Mouse (Mus musculus): ENCODE measurements around the gene Nfatc2ip. TPM values are rescaled to one million over a fixed set of nuclear protein-coding genes. Genes with fewer than 3 reads are reported as not detected.

Gene Nfatc2ip
- polyA plus RNA-seq, 1 experiment: 6.4 TPM

- WGBS: 1% methylated on average over 27 of the region's 27 CpGs
- peak overlapping the region; percentile 37; the same call in 1 of the 2 replicates for H3K27ac ChIP-seq (ENCODE audit: insufficient read depth, low read length)
- H3K27me3 ChIP-seq (ENCODE audit: control insufficient read depth, insufficient read depth, low read length): no peaks in the 10 kb centered on the region
- H3K4me3 ChIP-seq (replicated peaks; ENCODE audit: insufficient read depth, low read depth, low read length): peak overlapping the region; percentile 98
- TF ChIP-seq CTCF (IDR thresholded peaks at IDR 0.05; ENCODE audit: borderline replicate concordance, insufficient read depth, low read depth, low read length): no peak
- TF ChIP-seq POLR2A (IDR thresholded peaks at IDR 0.05; ENCODE audit: borderline replicate concordance, insufficient read depth, low read length): no peak
- H3K4me1 ChIP-seq (ENCODE audit: control insufficient read depth, insufficient read depth, low read length): peaks cover 4% of the 10 kb centered on the region; the same call in 1 of the 2 replicates
- DNase-seq: no peak
Measured at GRCm38 (mm10) chr7:126376903-126377277, 19.6 kb downstream of the Nfatc2ip start.

- H3K4me1 ChIP-seq (ENCODE audit: control insufficient read depth, insufficient read depth, low read length): peaks cover 4% of the 10 kb centered on the region; the same call in 1 of the 2 replicates
Measured at GRCm38 (mm10) chr7:126375012-126375411, 21.5 kb downstream of the Nfatc2ip start.

GRCm38 (mm10) chr7:126374526-126374925 is 22.0 kb downstream of the Nfatc2ip start:
- H3K27me3 ChIP-seq (ENCODE audit: control insufficient read depth, insufficient read depth, low read length): no peaks in the 10 kb centered on the region
- no peak overlapping the region for H3K4me3 ChIP-seq (replicated peaks; ENCODE audit: insufficient read depth, low read depth, low read length)
- TF ChIP-seq CTCF (IDR thresholded peaks at IDR 0.05; ENCODE audit: borderline replicate concordance, insufficient read depth, low read depth, low read length): no peak
- peaks cover 4% of the 10 kb centered on the region; the same call in 1 of the 2 replicates for H3K4me1 ChIP-seq (ENCODE audit: control insufficient read depth, insufficient read depth, low read length)
- no peak for DNase-seq
- no peak overlapping the region for H3K27ac ChIP-seq (ENCODE audit: insufficient read depth, low read length)
- WGBS: 80% methylated on average over 6 of the region's 6 CpGs

More at GRCm38 (mm10) chr7:126375012-126375411, 21.5 kb downstream of the Nfatc2ip start:
- no peak overlapping the region for H3K27ac ChIP-seq (ENCODE audit: insufficient read depth, low read length)
- no peaks in the 10 kb centered on the region for H3K27me3 ChIP-seq (ENCODE audit: control insufficient read depth, insufficient read depth, low read length)
- 77% methylated on average over 5 of the region's 5 CpGs for WGBS
- DNase-seq: no peak
- H3K4me3 ChIP-seq (replicated peaks; ENCODE audit: insufficient read depth, low read depth, low read length): no peak overlapping the region
- TF ChIP-seq CTCF (IDR thresholded peaks at IDR 0.05; ENCODE audit: borderline replicate concordance, insufficient read depth, low read depth, low read length): no peak; the same call in 1 of the 2 replicates
- no peak for TF ChIP-seq POLR2A (IDR thresholded peaks at IDR 0.05; ENCODE audit: borderline replicate concordance, insufficient read depth, low read length)

GRCm38 (mm10) chr7:126373007-126373406 is 23.5 kb downstream of the Nfatc2ip start:
- H3K27me3 ChIP-seq (ENCODE audit: control insufficient read depth, insufficient read depth, low read length): no peaks in the 10 kb centered on the region
- H3K27ac ChIP-seq (ENCODE audit: insufficient read depth, low read length): no peak overlapping the region
- no peak overlapping the region for H3K4me3 ChIP-seq (replicated peaks; ENCODE audit: insufficient read depth, low read depth, low read length)
- peaks cover 4% of the 10 kb centered on the region; the same call in 1 of the 2 replicates for H3K4me1 ChIP-seq (ENCODE audit: control insufficient read depth, insufficient read depth, low read length)
- TF ChIP-seq CTCF (IDR thresholded peaks at IDR 0.05; ENCODE audit: borderline replicate concordance, insufficient read depth, low read depth, low read length) (no peak), POLR2A (IDR thresholded peaks at IDR 0.05; ENCODE audit: borderline replicate concordance, insufficient read depth, low read length) (no peak)
- 85% methylated on average over 9 of the region's 9 CpGs for WGBS
- DNase-seq: no peak

GRCm38 (mm10) chr7:126369393-126369792 is 27.1 kb downstream of the Nfatc2ip start, which contains the start of gene Lat:
Lat (minus strand) TSS chr7:126369570.
- Histone ChIP-seq H3K27me3 (ENCODE audit: control insufficient read depth, insufficient read depth, low read length) (no peaks in the 10 kb centered on the region), H3K27ac (ENCODE audit: insufficient read depth, low read length) (no peak within 1 kb of the TSS), H3K4me3 (replicated peaks; ENCODE audit: insufficient read depth, low read depth, low read length) (no peak within 1 kb of the TSS), H3K4me1 (ENCODE audit: control insufficient read depth, insufficient read depth, low read length) (no peaks in the 10 kb centered on the region)
- no peak for DNase-seq
- 72% methylated on average over 13 of the region's 13 CpGs for WGBS
- no peak for TF ChIP-seq POLR2A (IDR thresholded peaks at IDR 0.05; ENCODE audit: borderline replicate concordance, insufficient read depth, low read length)
- TF ChIP-seq CTCF (IDR thresholded peaks at IDR 0.05; ENCODE audit: borderline replicate concordance, insufficient read depth, low read depth, low read length): no peak

GRCm38 (mm10) chr7:126368367-126368766 is 28.2 kb downstream of the Nfatc2ip start:
- TF ChIP-seq CTCF (IDR thresholded peaks at IDR 0.05; ENCODE audit: borderline replicate concordance, insufficient read depth, low read depth, low read length) (no peak), POLR2A (IDR thresholded peaks at IDR 0.05; ENCODE audit: borderline replicate concordance, insufficient read depth, low read length) (no peak)
- no peak for DNase-seq
- WGBS: 88% methylated on average over 8 of the region's 8 CpGs
- Histone ChIP-seq H3K27me3 (ENCODE audit: control insufficient read depth, insufficient read depth, low read length) (no peaks in the 10 kb centered on the region), H3K4me1 (ENCODE audit: control insufficient read depth, insufficient read depth, low read length) (no peaks in the 10 kb centered on the region), H3K27ac (ENCODE audit: insufficient read depth, low read length) (no peak overlapping the region), H3K4me3 (replicated peaks; ENCODE audit: insufficient read depth, low read depth, low read length) (no peak overlapping the region)

- H3K4me3 ChIP-seq (replicated peaks; ENCODE audit: insufficient read depth, low read depth, low read length): no peak overlapping the region
- TF ChIP-seq CTCF (IDR thresholded peaks at IDR 0.05; ENCODE audit: borderline replicate concordance, insufficient read depth, low read depth, low read length) (no peak), POLR2A (IDR thresholded peaks at IDR 0.05; ENCODE audit: borderline replicate concordance, insufficient read depth, low read length) (no peak)
Measured at GRCm38 (mm10) chr7:126367636-126368035, 28.9 kb downstream of the Nfatc2ip start.

GRCm38 (mm10) chr7:126363038-126363437 is 33.5 kb downstream of the Nfatc2ip start:
- H3K4me1 ChIP-seq (ENCODE audit: control insufficient read depth, insufficient read depth, low read length): no peaks in the 10 kb centered on the region
- no peak overlapping the region for H3K27ac ChIP-seq (ENCODE audit: insufficient read depth, low read length)
- WGBS: 73% methylated on average over 6 of the region's 6 CpGs
- H3K4me3 ChIP-seq (replicated peaks; ENCODE audit: insufficient read depth, low read depth, low read length): no peak overlapping the region
- no peak for DNase-seq
- no peaks in the 10 kb centered on the region for H3K27me3 ChIP-seq (ENCODE audit: control insufficient read depth, insufficient read depth, low read length)
- TF ChIP-seq POLR2A (IDR thresholded peaks at IDR 0.05; ENCODE audit: borderline replicate concordance, insufficient read depth, low read length) (no peak), CTCF (IDR thresholded peaks at IDR 0.05; ENCODE audit: borderline replicate concordance, insufficient read depth, low read depth, low read length) (no peak)

More at GRCm38 (mm10) chr7:126367636-126368035, 28.9 kb downstream of the Nfatc2ip start:
- no peak overlapping the region for H3K27ac ChIP-seq (ENCODE audit: insufficient read depth, low read length)
- H3K4me1 ChIP-seq (ENCODE audit: control insufficient read depth, insufficient read depth, low read length): no peaks in the 10 kb centered on the region
- no peak for DNase-seq
- 86% methylated on average over 10 of the region's 10 CpGs for WGBS
- no peaks in the 10 kb centered on the region for H3K27me3 ChIP-seq (ENCODE audit: control insufficient read depth, insufficient read depth, low read length)

Data from cerebellum, adult 2 months (tissue).